Comparison of ENCODE assay signal across 24 mouse cellular contexts in the genomic region with DNA sequence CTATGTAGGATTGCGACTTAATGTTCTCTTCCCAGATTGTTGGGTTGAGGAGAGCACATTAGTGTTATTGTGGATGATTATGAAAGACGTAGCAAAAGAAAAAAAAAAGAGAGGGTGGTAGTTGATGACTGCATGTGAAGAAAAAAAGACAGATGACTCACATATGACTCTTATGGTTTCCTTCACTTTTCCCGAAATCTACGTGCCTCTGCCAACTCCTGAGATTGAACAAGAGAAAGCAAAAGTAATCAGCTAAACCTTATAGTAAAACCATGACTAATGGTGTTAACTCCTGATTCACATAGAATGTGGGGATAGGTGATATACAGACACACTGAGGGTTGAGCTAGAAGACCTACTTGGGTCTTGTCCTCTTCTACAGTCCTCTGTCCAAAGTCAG. TPM values are rescaled to one million over a fixed set of nuclear protein-coding genes. Genes with fewer than 3 reads are reported as not detected.
"Had no signal": no experiment of that assay in that cellular context is flagged by ENCODE, and none has a peak within 500 bp of the region (broad histone marks: within the 10 kb centered on the region; RNA-seq: fewer than 3 reads in every experiment).

No protein-coding gene starts in this region.

- ATAC-seq: liver, postnatal 0 days; midbrain, embryonic 15.5 days had no signal

- H3K4me1 ChIP-seq: lung, embryonic 15.5 days; neural tube, embryonic 12.5 days; neural tube, embryonic 15.5 days had no signal

- H3K4me2 ChIP-seq: lung, embryonic 15.5 days; midbrain, embryonic 11.5 days; midbrain, embryonic 15.5 days; neural tube, embryonic 12.5 days; neural tube, embryonic 15.5 days had no signal

- DNase-seq: kidney, adult 2 months; kidney, postnatal 25 days; layer of hippocampus, adult 9-11 months; layer of hippocampus, postnatal 36 days; liver, postnatal 0 days; lung, postnatal 14 days; lung, postnatal 4 days; right cerebral cortex, adult 18-20 months; right cerebral cortex, postnatal 14 days; right cerebral cortex, postnatal 4 days; thymus, adult 2 months; thymus, postnatal 14 days; thymus, postnatal 4 days had no signal

- H3K9ac ChIP-seq: liver, embryonic 14.5 days; liver, postnatal 0 days; lung, embryonic 15.5 days; midbrain, embryonic 15.5 days; neural tube, embryonic 12.5 days; neural tube, embryonic 15.5 days had no signal

- H3K4me3 ChIP-seq: layer of hippocampus, adult 2 months; left cerebral cortex, adult 2 months; lung, embryonic 15.5 days; midbrain, embryonic 15.5 days; neural tube, embryonic 12.5 days; neural tube, embryonic 15.5 days had no signal

- H3K36me3 ChIP-seq: lung, embryonic 15.5 days; midbrain, embryonic 15.5 days; neural tube, embryonic 12.5 days; neural tube, embryonic 15.5 days had no signal

- H3K27ac ChIP-seq: kidney, postnatal 0 days; layer of hippocampus, adult 2 months; left cerebral cortex, adult 2 months; liver, embryonic 14.5 days; lung, embryonic 15.5 days; midbrain, embryonic 15.5 days; neural tube, embryonic 12.5 days; neural tube, embryonic 15.5 days; stomach, postnatal 0 days had no signal

- H3K9me3 ChIP-seq: lung, embryonic 15.5 days; midbrain, embryonic 15.5 days; neural tube, embryonic 12.5 days; neural tube, embryonic 15.5 days had no signal

- H3K27me3 ChIP-seq: lung, embryonic 15.5 days; midbrain, embryonic 15.5 days; neural tube, embryonic 12.5 days; neural tube, embryonic 15.5 days had no signal

RNA-seq across cellular contexts. Expression of gene Il13ra1, which starts 3.3 kb away (rescaled TPM):
- total RNA-seq: megakaryocyte-erythroid progenitor cell, adult 5-6 weeks had no signal
